Mouse (Mus musculus) brown adipose tissue, adult 24 weeks (tissue): ENCODE data around the gene Fam83c. TPM values are rescaled to one million over a fixed set of nuclear protein-coding genes. Genes with fewer than 3 reads are reported as not detected.

Source experiments
- H3K27ac ChIP-seq: fragments of 200-500 bp; replicated peaks from 2 replicates; pipeline ENCODE4 v1.5.1; 2012; ENCODE audit warnings: low read depth, mild to moderate bottlenecking, low read length
- H3K4me1 ChIP-seq: fragments of 200-500 bp; 2 replicates; pipeline ENCODE4 v1.6.1; 2012; ENCODE audit warnings: low read length, mixed read lengths; ENCODE audit not compliant: control insufficient read depth, insufficient read depth, insufficient read length
- H3K4me3 ChIP-seq: fragments of 200-500 bp; 2 replicates; pipeline ENCODE4 v1.5.1; 2012; ENCODE audit warnings: low read depth, mild to moderate bottlenecking, low read length, moderate library complexity; ENCODE audit not compliant: insufficient read depth
- polyA plus RNA-seq: library from polyadenylated mRNA; stranded (reverse); fragments of >200 nt; gene quantifications from 2 replicates; pipeline ENCODE4 v1.2.4, GENCODE M21; 2012; ENCODE audit not compliant: missing spikeins, insufficient read depth, insufficient read length

Fam83c gene
- polyA plus RNA-seq, 1 experiment: not detected

- no peak overlapping the region for H3K27ac ChIP-seq
- no peaks in the 10 kb centered on the region for H3K4me1 ChIP-seq
- H3K4me3 ChIP-seq: no peak overlapping the region
Observed at GRCm38 (mm10) chr2:155787949-155788931, 46.4 kb downstream of the Fam83c start.

- Histone ChIP-seq H3K4me3 (no peak overlapping the region), H3K27ac (no peak overlapping the region)
Observed at GRCm38 (mm10) chr2:155786905-155787304, 47.7 kb downstream of the Fam83c start.

GRCm38 (mm10) chr2:155784534-155784933 lies 50.1 kb downstream of the Fam83c start:
- Histone ChIP-seq H3K4me1 (no peaks in the 10 kb centered on the region), H3K27ac (no peak overlapping the region), H3K4me3 (no peak overlapping the region)

More at GRCm38 (mm10) chr2:155786905-155787304, 47.7 kb downstream of the Fam83c start:
- H3K4me1 ChIP-seq: no peaks in the 10 kb centered on the region

GRCm38 (mm10) chr2:155779506-155779905 lies 55.1 kb downstream of the Fam83c start:
- no peak overlapping the region for H3K4me3 ChIP-seq
- H3K27ac ChIP-seq: no peak overlapping the region
- no peaks in the 10 kb centered on the region for H3K4me1 ChIP-seq

- no peak overlapping the region for H3K27ac ChIP-seq
- H3K4me3 ChIP-seq: no peak overlapping the region
- H3K4me1 ChIP-seq: no peaks in the 10 kb centered on the region
Observed at GRCm38 (mm10) chr2:155779066-155779465, 55.6 kb downstream of the Fam83c start.

- Histone ChIP-seq H3K4me1 (no peaks in the 10 kb centered on the region), H3K27ac (no peak overlapping the region), H3K4me3 (no peak overlapping the region)
Observed at GRCm38 (mm10) chr2:155778004-155778403, 56.6 kb downstream of the Fam83c start.

GRCm38 (mm10) chr2:155777688-155777985 lies 57.0 kb downstream of the Fam83c start:
- H3K4me3 ChIP-seq: no peak overlapping the region
- H3K4me1 ChIP-seq: no peaks in the 10 kb centered on the region

More at GRCm38 (mm10) chr2:155777688-155777985, 57.0 kb downstream of the Fam83c start:
- H3K27ac ChIP-seq: no peak overlapping the region

Other genes with a start within 250 kb of the Fam83c start
- gene Gss, start 242.0 kb downstream of the Fam83c start, polyA plus RNA-seq: 15.7 and 25.5 TPM in 2 replicates
- gene Myh7b, start 223.6 kb downstream of the Fam83c start, polyA plus RNA-seq: 0.16 and 1.2 TPM in 2 replicates
- 52.3 and 69.5 TPM in 2 replicates for gene Trpc4ap, start 142.5 kb downstream of the Fam83c start, polyA plus RNA-seq
- gene Edem2, start 105.4 kb downstream of the Fam83c start, polyA plus RNA-seq: 13.0 and 13.7 TPM in 2 replicates
- gene Gm17581, start 99.0 kb downstream of the Fam83c start, polyA plus RNA-seq: not detected in 2 replicates
- 8.5 and 8.6 TPM in 2 replicates for gene Procr, start 83.7 kb downstream of the Fam83c start, polyA plus RNA-seq
- not detected in 2 replicates for gene Mmp24, start 59.5 kb downstream of the Fam83c start, polyA plus RNA-seq
- 43.8 and 58.8 TPM in 2 replicates for gene BC029722, start 15.4 kb downstream of the Fam83c start, polyA plus RNA-seq
- 48.6 and 64.7 TPM in 2 replicates for gene Eif6, start 7.9 kb downstream of the Fam83c start, polyA plus RNA-seq
- 178 and 202 TPM in 2 replicates for gene Uqcc1, start 95.5 kb upstream of the Fam83c start, polyA plus RNA-seq
- not detected in 2 replicates for gene Gm15557, start 105.9 kb upstream of the Fam83c start, polyA plus RNA-seq
- gene Gdf5, start 110.5 kb upstream of the Fam83c start, polyA plus RNA-seq: 2.4 and 3.1 TPM in 2 replicates
- 2.6 and 3.4 TPM in 2 replicates for gene Cep250, start 121.6 kb upstream of the Fam83c start, polyA plus RNA-seq
- gene 6430550D23Rik, start 173.1 kb upstream of the Fam83c start, polyA plus RNA-seq: 2.4 and 2.6 TPM in 2 replicates
- gene Ergic3, start 173.2 kb upstream of the Fam83c start, polyA plus RNA-seq: 62.3 and 99.2 TPM in 2 replicates
- not detected in 2 replicates for gene Fer1l4, start 218.1 kb upstream of the Fam83c start, polyA plus RNA-seq
- 4.0 and 5.4 TPM in 2 replicates for gene Spag4, start 230.3 kb upstream of the Fam83c start, polyA plus RNA-seq